8 mouse cellular contexts compared by ENCODE assay signal in genomic region chr4:106199833-106200232, GRCm38 (mm10).
DNase-seq lines count a peak whose midpoint lies in the region; ATAC-seq lines count a peak whose summit lies in the region.

No protein-coding gene starts in this region.

- H3K9me3 ChIP-seq in intestine, embryonic 16.5 days (ENCODE audit: control insufficient read depth, low read length) = no peaks in the 10 kb centered on the region
- no peaks in the 10 kb centered on the region for H3K9me3 ChIP-seq in liver, embryonic 16.5 days (replicated peaks; ENCODE audit: control insufficient read depth, low read length)

- H3K4me1 ChIP-seq in intestine, embryonic 16.5 days (ENCODE audit: control insufficient read depth, insufficient read depth, low read length) = peaks cover 8% of the 10 kb centered on the region; the same call in 1 of the 2 replicates
- H3K4me1 ChIP-seq in liver, embryonic 16.5 days (ENCODE audit: control insufficient read depth, low read depth, low read length) = no peaks in the 10 kb centered on the region

- 15% methylated on average over 11 of the region's 11 CpGs for WGBS in intestine, embryonic 16.5 days
- 34% methylated on average over 11 of the region's 11 CpGs for WGBS in liver, embryonic 16.5 days (ENCODE audit: insufficient replicate concordance)

- H3K4me2 ChIP-seq in intestine, embryonic 16.5 days (ENCODE audit: low read depth, low read length) = peak overlapping the region; percentile 23; the same call in 1 of the 2 replicates
- no peak overlapping the region for H3K4me2 ChIP-seq in liver, embryonic 16.5 days (ENCODE audit: low read depth, low read length)

- peak; percentile 12 for DNase-seq in cerebellum, adult 11-12 months
- DNase-seq in cerebellum, adult 9-10 months = no peak
- peak; percentile 58 for DNase-seq in embryo, embryonic 11 days
- peak; percentile 88 to 94 for DNase-seq in heart, adult 18-20 months
- peak; percentile 51 for DNase-seq in ovary, adult 18-20 months (ENCODE audit: low spot score)
- DNase-seq in thymus, postnatal 25 days = no peak

- H3K27ac ChIP-seq in intestine, embryonic 16.5 days (ENCODE audit: low read length) = no peak overlapping the region
- peak overlapping the region; percentile 71 for H3K27ac ChIP-seq in liver, embryonic 16.5 days (ENCODE audit: low read length)

- H3K9ac ChIP-seq in intestine, embryonic 16.5 days (ENCODE audit: low read depth, low read length) = no peak overlapping the region
- H3K9ac ChIP-seq in liver, embryonic 16.5 days (ENCODE audit: low read depth, low read length) = no peak overlapping the region

- peak; percentile 60 for ATAC-seq in intestine, embryonic 16.5 days
- ATAC-seq in liver, embryonic 16.5 days (ENCODE audit: low read depth) = peak; percentile 57

- H3K36me3 ChIP-seq in intestine, embryonic 16.5 days (ENCODE audit: control insufficient read depth, insufficient read depth, low read length) = no peaks in the 10 kb centered on the region
- H3K36me3 ChIP-seq in liver, embryonic 16.5 days (ENCODE audit: control insufficient read depth, insufficient read depth) = no peaks in the 10 kb centered on the region

- no peaks in the 10 kb centered on the region for H3K27me3 ChIP-seq in intestine, embryonic 16.5 days (replicated peaks; ENCODE audit: control insufficient read depth, insufficient read depth, low read length)
- no peaks in the 10 kb centered on the region for H3K27me3 ChIP-seq in liver, embryonic 16.5 days (ENCODE audit: control insufficient read depth, insufficient read depth, low read depth, low read length)

- no peak overlapping the region for H3K4me3 ChIP-seq in intestine, embryonic 16.5 days (ENCODE audit: low read length)
- H3K4me3 ChIP-seq in liver, embryonic 16.5 days (ENCODE audit: low read depth, low read length) = no peak overlapping the region

Comparison
In these comparisons a context has a peak if more than half of its experiments do, and no peak if none do; other contexts are left out.
1. DNase-seq: peak in cerebellum, adult 11-12 months (single experiment), embryo, embryonic 11 days (single experiment), heart, adult 18-20 months (2 of 2) and ovary, adult 18-20 months (single experiment); none in cerebellum, adult 9-10 months (single experiment) and thymus, postnatal 25 days (single experiment).